Mouse (Mus musculus) B cell, adult 2 months (primary cell): ENCODE results near the gene Pdpn.
A peak's percentile ranks its signal among the peaks of the same experiment; 100 is the strongest.

ENCODE experiments used
- DNase-seq, 2 experiments: peaks; one replicate each; pipeline ENCODE4 v3.0.0; 2022

Gene Pdpn

DNA sequence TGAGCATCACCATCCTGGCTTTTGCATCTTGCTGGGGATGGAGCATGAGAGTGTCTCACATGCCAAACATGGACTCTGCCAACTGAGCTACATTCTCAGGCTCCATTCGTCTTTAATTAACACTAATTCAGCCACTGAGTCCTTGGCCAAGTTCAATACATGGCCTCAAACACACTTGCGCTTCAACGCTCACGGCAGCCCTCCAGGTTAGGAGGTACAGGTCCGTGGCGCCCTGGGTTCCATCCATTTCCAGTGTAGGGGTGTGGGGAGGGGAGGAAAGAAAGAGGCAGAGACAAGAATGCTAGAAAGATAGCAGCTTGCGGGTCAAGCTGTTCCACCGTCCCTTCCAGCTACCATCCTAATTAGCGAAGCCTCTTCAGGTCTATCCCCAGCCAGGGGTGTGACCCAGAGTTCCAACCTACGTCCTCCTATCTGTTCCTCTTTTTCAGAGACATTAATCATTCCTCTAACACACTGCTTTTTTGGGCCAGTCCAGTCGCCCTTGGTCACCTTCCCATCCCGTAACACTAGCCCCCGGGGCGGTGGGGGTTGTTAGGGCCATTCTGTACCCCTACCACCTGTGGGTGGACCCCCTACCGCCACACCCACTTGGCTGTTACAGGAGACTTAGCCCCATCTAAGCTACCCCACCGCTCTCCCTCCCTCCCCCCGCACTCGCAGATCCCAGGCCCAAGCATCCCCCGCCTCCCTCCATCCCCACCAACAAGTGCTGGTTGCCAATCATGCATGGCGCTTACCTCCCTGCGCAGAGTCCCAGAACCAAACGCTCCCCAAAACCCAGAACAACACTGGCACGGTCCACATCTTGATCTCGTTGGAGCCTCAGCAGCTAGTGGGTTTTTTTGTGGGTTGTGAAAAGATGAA lies 691 bp downstream of the Pdpn start:
- no peak for DNase-seq

GRCm38 (mm10) chr4:143297016-143297556 lies 2.3 kb downstream of the Pdpn start:
- DNase-seq: no peak

DNA sequence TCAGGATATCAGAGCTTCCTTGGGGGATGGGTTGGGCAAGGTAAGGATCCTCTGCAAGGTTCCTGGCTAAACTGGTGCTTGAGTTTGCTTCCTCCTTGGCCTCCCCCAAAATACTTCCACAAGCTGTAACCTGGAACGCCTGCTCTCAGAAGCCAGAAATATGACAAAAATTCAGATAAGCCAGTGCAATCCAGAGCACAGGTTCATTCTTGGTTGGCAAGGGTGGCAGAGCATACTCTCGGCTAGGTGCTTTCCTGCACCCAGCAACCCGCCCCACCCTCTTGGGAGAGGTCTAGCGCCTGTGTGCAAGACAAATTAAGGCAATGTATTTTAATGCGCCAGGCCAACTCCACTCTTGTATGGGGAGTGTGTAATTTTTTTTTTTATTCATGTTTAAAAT lies 3.2 kb downstream of the Pdpn start:
- no peak for DNase-seq

DNA sequence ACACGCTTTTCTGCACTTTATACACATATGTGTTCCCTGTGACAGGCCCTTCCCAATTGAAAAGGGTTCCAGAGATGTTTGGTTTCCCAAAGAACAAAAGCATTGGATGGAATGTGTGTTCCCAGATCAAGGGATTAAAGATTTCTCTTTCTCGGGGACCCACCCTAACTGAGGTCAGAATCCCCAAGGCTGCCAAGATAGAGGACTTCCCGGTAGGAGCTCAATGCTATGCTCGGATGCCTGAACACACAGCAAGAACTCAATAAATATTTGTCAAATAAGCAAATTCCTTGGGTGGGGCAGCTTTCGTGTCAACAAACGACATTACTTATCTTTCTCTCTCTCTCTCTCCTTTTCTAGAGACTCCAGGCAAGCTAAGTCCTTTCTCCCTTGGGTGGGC lies 5.0 kb downstream of the Pdpn start:
- no peak for DNase-seq

GRCm38 (mm10) chr4:143288880-143289279 lies 10.5 kb downstream of the Pdpn start:
- DNase-seq: no peak

- DNase-seq: no peak
Observed at GRCm38 (mm10) chr4:143288473-143288872, 10.9 kb downstream of the Pdpn start.

- no peak for DNase-seq
Observed at GRCm38 (mm10) chr4:143287065-143287464, 12.3 kb downstream of the Pdpn start.

GRCm38 (mm10) chr4:143280166-143280565 lies 19.2 kb downstream of the Pdpn start:
- peak in 1 of 2 experiments; percentile 6 for DNase-seq

DNA sequence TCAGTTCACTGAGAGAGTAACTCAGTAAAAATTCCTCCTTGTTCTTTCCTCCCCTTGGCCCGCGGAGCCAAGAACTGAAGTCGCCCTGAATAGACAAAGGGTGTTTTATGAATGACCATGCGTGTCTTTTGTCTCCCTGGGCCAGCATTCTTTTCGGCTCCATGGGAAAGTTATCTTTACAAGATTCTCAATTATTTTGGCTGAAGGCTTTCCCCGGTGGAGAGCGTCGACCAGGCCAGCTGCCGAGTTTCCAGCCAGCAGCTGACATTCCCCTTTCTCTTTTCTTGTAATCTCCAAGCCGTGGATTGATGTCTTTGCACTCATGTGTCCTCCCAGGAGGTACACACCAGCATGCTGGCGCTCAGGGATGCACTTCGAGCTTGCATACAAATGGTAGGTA lies 19.7 kb downstream of the Pdpn start:
- no peak for DNase-seq

- no peak for DNase-seq
Observed at GRCm38 (mm10) chr4:143279016-143279415, 20.3 kb downstream of the Pdpn start.

GRCm38 (mm10) chr4:143278429-143278871 lies 20.9 kb downstream of the Pdpn start:
- DNase-seq: no peak

GRCm38 (mm10) chr4:143277319-143277718 lies 22.0 kb downstream of the Pdpn start:
- DNase-seq: no peak

DNA sequence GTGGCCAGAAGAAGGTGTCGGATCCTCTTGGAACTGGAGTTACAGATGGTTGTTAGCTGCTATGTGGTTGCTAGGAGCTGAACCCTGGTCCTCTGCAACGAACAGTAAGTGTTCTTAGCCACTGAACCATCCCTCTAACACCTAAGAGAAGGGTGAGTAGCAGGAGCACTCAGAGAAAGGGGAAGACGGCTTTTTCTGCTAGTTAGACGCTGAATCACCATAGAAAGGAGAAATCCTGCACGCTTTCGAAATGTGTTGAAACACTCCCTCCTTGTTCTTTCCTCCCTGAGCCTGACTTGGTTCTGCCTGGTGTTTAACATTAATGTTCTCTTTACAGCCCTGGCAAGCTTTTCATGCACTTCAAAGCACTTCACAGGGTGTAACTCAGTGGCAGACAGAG lies 27.8 kb downstream of the Pdpn start:
- no peak for DNase-seq

- no peak for DNase-seq
Observed at GRCm38 (mm10) chr4:143270903-143271302, 28.5 kb downstream of the Pdpn start.

- no peak for DNase-seq
Observed at GRCm38 (mm10) chr4:143262696-143263095, 36.7 kb downstream of the Pdpn start.

DNA sequence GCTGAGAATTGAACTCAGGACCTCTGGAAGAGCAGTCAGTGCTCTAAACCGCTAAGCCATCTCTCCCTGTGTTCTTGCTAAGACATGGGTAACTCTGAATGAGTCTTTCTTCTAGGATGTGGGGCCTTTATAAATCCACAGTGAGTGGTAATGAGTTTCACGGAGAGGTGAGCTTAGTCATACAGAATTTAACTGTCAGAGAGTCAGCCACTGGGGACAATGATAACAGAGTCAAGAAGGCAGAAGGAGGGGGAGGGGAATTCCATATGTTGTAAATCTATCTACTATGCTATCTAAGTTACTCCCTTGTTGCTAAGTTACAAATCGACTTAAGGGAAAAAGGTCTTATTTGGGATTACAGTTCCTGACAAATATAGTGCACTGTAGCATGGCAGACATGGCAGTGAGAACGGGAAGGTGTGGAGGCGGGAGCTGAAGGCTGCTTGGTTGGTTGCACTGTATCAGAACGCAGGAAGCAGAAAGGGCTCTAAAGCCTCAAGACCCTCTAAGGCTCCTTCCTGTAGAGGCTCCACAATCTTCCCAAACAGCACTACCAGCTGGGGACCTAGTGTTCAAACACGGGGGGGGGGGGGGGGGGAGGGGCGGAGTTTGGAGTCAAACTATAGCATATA lies 39.5 kb downstream of the Pdpn start:
- DNase-seq: no peak

DNA sequence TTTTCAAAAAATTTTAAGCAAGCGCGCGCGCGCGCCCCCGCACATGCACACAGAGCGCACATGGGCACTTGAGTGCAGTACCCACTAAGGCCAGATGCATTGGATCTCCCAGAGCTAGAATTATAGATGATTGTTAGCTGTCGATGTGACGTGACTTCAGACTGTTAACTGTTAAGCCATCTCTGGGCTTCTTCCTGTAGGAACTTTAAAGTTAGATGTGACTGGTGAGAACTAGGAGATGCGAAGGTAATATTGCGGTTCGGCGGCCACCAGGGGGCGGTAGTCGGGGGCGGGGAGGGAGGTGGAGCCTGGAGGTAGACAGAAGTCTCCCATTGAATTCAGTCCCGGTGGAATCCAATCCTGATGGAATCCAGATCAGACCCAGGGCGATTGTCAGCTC lies 40.8 kb downstream of the Pdpn start:
- DNase-seq: peak; percentile 62 to 64

DNA sequence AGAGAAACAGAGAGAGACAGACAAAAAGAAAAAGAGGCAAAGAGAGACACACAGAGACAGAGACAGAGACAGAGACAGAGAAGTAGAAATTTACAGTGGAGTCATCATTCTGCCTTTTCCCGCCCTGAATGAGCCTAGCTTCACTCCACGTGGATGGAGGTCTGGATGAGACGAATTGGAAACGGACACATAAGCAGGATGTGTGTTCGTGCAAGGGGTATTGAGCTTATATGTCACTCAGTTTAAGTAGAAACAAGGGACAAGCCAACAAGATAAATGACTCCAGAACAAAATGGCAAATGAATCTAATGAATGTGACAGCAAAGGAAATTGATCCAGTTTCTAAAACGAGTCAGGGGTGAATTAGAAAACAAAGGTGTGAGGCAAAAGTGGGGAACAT lies 41.4 kb downstream of the Pdpn start:
- no peak for DNase-seq

DNA sequence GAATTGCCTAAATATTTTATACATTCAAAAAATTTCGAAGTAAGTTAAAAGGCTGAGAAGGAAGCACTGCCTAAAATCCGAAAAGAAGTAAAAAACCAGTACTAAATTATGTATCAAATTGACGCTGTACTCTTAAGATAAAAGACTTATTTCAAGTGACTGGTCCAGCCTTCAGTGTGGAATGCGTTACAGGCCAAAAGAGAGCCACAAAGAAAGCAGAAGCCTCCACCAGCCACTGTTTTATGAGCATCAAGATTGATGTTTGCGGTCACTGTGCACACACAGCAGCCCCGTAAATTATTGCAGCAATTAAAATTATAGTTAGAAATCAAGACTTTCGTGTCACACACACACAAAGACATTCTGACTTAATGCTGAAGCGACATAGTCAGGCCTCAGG lies 43.8 kb downstream of the Pdpn start:
- DNase-seq: no peak

- no peak for DNase-seq
Observed at GRCm38 (mm10) chr4:143253356-143253755, 46.0 kb downstream of the Pdpn start.

- peak; percentile 68 to 69 for DNase-seq
Observed at GRCm38 (mm10) chr4:143248050-143248449, 51.3 kb downstream of the Pdpn start.

DNA sequence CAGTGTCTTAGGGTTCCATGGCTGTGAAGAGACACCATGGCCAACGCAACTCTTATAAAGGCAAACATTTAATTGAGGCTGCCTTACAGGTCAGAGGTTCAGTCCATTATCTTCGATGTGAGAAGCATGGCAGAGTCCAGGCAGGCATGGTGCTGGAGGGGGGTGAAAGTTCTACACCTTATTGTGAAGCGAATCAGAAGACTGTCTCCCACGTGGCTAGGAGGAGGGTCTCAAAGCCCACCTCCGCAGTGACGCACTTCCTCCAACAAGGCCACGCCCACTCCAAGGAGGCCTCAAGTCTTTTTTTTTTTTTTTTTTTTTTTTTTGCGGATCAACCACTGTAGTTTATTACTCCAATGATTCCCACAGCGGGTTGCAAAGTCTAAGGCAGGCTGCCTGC lies 58.1 kb downstream of the Pdpn start:
- DNase-seq: no peak

GRCm38 (mm10) chr4:143239615-143240201 lies 59.7 kb downstream of the Pdpn start:
- no peak for DNase-seq

DNA sequence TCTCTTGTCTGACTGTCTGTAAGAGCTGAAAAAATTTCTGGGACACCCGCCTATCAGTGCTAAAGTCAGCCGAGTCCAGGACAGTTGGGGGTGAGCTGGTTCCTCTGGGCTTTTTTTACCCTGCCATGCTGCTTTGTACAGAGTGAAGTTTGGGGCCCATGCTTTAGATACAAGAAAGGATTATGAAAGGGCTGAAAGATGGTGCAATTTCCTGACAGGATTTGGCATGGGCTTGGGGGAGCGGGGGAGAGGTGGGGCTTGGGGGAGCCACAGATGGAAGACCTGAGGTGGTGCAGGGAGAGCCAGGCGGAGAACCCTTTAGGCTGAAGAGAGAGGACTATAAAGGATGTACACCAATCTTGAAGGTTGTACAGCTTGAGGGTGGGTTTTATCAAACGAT lies 60.2 kb downstream of the Pdpn start:
- no peak for DNase-seq
